Mouse (Mus musculus): ENCODE results near the gene Exoc6.
A peak's percentile ranks its signal among the peaks of the same experiment; 100 is the strongest.

Gene Exoc6

DNA sequence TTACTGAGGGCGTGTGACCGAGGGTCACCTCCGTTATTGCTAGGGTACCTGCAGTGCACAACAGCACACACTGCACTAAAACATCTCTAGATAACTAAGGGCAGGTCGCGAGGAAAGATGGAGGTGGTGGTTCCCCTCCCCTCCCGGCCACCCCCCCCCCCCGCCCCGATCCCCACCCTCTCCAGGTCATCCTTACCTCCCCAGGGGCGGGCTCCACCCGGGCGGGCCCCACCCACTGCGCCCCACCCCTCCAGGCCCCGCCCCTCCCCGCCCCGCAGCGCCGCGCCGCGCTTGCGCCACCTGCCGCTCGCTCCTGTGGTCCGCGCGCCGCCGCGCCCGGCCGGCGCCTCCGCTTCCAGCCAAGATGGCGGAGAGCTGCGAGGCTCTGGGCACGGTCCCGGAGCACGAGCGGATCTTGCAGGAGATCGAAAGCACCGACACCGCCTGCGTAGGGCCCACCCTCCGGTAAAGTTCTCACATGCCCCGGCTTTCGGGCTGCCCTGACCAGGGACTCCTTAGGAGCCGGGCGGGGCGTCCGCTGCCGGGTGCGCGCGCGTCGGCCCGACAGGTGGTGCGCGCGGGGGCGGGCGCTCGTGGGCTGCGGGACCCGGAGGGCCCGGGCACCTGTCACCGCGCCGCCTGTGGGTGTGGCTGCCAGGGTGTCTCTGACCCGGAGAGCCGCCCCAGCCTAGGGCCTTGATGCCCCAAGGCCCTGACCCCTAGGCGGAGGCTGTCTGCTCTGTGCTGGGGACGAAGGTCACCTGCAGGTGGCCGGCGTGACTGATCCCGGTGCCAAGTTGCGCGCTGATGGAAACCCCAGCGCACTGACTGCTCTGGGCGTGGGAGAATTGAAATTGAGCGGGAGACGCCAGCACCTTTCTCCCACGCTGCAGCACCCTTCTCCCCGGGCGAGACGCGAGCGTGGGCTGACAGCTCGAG lies at the start of gene Exoc6:
Exoc6 (plus strand) TSS at position 318 of the 939 bp plus-strand sequence.
- peak; percentile 89 for DNase-seq (ENCODE audit: low read depth, low spot score)

DNA sequence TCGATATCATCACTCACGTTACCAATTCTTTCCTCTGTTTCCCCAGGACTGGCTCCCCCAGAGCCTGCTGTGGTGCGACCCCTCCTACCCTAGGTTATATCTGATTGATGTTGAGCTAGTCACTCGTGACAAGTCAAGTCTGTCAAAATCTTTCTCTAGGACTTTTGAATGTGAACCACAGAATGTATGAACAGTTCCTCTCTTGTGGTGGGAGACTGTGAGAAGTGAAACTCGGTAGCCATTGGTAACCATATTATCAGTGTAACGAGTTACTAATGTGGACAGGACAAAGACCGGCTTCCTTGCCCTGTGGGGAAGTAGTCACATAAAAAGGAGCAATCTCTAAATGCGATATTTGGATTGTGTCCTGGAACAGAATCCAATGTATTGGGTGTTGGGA lies 47.2 kb upstream of the Exoc6 start:
- no peak for DNase-seq (ENCODE audit: low read depth, low spot score)

DNA sequence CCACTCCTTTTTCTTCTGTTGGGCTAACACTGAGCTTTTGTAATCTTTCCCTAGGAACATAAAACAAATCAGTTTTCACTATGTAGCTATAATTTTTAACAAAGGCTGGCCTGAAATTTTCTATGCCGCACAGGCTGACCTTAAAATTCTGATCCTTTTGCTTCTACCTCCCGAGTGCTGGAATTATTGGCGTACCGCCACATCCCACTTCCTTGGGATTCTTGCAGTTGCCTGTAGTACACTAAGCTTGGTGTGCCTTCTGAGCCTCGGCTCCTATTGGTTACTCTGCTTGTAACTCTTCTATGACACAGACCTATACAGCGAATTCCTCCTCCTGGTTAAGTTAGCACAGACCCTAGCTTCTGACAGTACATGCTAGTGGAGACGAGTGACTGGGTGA lies 44.2 kb upstream of the Exoc6 start:
- DNase-seq (ENCODE audit: low read depth, low spot score) = no peak

DNA sequence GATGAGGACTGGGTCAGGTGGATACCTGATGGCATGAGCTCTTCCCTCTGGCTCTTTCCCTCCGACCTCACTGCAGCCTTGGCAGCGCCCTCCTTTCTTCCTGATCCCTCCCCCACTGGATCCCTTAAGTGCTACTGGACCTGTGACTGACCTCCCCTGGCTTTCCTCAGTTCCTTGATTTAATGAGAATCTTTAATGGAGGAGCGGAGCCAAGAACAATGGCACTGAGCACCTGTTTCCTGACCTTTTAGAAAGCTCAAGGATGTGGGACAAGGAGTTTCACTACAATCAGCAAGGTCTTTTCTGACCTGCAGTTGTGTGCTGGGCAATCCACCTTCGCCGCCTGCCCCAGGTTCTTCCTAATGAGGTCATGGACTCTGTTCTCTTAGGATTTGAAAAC lies 43.6 kb upstream of the Exoc6 start:
- no peak for DNase-seq (ENCODE audit: low read depth, low spot score)

DNA sequence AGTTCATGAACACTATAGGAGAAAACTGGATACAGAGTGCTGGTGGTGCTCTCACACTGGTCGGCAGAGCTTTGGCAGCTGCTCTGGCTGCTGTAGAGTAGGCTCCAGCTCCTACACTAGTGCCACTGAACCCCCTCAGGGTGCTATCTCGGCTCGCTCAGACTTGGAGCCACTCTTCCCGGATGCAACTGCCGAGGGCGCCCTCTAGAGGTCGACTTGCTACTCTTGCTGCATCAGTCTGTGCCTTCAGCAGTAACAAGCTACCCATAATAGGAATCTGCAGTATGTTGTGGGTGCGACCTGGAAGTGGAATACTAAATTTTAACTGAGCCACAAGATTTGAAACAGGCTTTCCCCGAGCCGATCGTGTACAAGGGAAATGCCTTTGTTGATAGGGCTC lies 40.5 kb upstream of the Exoc6 start:
- peak; percentile 96 for DNase-seq (ENCODE audit: low read depth, low spot score)

DNA sequence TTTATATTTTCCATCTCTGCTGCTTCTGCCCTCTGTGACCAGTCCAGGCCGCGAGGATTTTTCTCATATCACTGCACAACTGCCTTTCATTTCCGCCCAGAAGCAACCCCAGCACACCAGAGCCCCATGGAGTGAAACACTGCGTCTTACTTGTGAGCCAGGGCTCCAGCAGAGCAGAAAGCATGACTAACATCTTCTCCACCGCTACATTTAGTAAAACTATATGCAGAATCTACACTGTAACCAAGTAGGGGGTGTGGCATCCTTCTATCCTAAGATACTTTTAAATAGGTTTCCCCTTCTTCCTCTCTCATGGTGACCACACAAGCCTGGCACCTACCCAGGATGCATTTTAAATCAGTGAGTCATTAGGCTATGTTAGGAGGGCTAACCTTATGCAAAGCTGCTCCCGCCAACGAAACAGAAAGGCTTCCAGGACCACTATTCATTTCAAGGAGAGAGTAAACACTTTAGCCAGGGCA lies 35.4 kb upstream of the Exoc6 start:
- DNase-seq (ENCODE audit: low read depth, low spot score) = no peak

DNA sequence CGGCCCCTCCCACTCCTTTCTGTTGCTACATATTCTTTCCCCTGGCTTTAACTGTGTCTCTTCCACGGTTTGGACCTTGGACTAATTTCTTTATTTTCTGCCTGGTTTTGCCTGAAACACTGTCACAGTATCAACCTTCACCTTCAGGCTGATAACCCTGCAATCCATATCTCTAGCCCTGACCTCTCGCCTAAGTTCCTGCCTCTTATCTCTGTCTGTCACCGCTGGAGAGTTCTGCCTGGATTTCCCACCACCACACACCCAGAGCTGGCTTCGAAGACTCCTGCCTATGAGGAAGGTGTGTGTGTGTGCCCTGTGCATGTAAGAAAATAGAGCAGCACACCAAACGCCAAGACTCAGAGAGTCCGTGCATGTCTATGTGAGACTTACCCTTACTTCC lies 32.8 kb upstream of the Exoc6 start:
- no peak for DNase-seq (ENCODE audit: low read depth, low spot score)

DNA sequence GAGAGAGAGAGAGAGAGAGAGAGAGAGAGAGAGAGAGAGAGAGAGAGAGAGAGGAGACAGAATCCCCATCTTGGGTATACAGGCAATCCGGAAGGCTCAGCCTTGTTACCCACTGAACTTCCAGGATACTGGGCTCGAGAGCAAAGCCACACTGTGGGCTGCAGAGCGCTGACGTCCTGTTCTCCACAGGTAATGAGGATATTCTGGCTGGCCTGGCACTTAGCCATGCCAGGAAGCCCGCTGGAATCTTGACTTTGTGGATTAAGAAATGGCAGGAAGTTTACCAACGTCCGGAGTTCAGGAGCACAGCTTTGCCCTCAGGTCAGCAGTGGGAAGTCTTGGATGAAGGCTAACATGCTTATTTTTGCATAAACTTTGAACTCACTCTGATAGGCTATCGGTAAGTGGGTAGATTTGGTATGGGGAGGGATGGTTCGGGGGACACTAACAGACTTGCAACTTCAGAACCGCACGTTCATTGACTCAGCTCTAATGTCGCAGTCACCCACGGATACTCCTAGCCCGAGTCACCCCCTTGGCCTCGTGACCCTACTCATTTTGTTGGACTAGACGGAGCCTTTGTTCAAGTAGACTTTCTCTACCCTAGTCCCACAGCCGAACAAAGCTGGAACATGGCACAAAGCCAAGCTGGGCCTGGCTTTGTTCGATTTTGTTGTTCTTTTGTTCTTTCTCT lies 29.3 kb upstream of the Exoc6 start:
- DNase-seq (ENCODE audit: low read depth, low spot score) = no peak

DNA sequence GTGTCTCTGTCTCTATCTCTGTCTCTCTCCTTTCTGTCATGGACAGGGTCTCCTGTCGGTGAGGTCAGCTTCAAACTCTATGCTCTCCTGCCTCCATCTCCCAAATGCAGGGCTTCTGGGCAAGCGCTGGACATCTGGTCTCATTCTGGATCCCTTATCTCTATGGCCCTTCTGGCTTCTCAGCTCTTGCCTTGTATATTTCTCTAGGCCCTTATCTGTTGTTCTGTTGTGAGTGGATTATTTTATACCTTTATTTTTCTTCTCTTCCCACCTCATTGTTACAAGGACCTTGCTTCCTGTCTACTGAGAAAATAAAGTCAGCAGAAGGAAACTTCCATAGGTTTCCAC lies 28.8 kb upstream of the Exoc6 start:
- no peak for DNase-seq (ENCODE audit: low read depth, low spot score)

DNA sequence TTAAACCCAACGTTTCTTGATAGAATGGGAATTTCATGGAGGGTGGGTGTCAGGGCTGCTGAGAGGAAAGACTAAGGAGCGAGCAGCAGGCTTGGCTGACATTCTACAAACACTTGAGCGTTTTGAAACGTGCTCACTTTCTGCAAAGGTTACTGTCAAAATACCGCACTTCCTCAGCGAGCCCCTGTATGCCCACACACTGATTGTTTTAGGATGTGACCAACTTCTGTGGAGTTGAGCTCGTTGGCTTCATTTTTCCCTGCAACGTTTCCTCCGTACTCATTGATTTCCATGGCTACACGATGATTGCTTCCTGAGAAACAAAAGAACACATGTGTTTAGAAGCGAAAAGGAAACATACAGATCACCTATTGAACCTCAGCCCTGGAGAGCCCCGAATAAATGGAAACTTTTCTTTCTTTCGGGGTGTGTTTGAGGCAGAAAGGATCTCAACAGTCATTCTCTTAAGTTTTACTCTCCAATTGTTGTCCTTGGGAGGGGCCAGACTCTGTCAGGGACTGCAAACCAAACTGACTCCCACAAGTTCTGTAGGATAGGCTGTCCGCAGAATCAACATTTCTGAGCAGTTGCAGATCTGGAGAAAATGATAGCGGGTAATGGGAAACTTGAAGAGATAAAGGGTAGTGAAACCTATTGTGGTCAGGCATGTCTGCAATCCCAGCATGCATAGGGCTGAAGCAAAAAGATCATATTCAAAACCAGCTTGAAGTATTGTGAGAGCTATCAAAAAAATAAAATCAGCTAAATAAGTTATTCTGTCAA lies 26.7 kb upstream of the Exoc6 start:
- DNase-seq (ENCODE audit: low read depth, low spot score) = no peak

DNA sequence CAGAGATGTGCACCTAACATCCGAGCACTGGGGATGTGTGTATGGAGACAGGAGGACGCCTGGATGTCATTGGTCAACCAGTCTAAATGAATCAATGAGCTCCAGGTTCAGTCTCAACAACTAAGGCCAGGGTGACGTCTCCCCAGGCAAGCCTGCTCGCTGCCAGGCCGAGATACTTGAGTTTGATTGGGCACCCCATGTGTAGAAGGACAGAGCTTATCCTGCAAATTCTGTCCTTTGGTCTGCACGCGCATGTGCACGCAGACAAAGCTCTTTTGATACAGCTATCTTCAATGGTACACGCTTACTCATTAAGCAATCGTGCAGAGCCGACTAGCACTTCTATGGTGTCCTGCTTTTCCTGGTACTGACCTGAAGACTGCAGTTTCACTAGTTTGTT lies 24.3 kb upstream of the Exoc6 start:
- DNase-seq (ENCODE audit: low read depth, low spot score) = no peak

DNA sequence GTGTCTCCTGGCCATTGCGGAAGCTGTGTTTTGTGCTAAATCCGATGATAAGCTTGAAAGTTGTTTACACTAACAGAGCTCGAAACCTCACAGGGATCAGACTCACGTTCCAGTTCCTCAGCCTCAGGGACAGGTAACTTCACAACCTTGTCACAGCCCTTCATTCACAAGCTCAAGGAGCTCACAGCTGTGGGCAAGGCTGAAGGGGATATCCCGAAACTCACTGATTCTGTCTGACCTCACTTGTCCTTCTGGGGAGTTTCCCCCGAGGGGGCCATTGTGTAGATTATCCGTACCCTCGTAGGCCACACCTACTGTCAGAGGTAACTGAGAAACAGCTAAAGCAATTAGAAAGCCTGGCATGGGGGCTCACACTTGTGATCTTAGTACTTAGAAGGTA lies 23.4 kb upstream of the Exoc6 start:
- DNase-seq (ENCODE audit: low read depth, low spot score) = peak; percentile 19

DNA sequence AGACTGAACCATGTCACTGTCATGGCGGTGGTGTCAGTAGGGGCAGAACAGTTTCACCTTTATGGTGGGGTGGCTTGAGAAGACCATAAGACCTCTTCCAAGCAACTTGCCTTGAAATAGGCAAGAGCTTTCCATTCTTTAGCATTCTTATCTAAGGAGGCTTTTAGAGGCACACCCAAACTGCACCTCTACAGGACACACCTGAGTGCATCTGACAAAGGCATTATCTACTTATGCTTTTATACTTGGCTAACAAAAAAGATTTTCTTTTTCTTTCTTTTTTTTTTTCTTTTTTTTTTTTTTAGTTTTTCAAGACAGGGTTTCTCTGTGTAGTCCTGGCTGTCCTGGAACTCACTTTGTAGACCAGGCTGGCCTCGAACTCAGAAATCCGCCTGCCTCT lies 22.5 kb upstream of the Exoc6 start:
- DNase-seq (ENCODE audit: low read depth, low spot score) = peak; percentile 19

DNA sequence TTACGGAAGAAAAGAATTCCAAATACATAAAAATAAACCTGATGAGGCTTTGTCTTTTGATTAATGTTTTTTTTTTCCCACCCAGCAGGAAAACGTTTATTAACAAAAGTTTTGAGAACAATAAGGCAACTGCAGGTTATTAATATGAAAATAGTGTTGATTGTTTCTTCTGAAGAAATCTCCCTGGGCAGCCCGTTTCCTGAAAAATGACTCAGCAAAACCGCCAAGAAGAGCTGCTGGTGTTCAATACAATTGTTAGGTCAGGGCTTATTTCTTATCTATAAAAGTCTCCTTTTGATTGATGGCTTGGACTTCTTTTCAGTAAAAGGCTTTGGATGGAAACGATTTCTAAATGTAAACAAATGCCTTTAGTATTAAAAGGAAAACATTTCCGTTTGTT lies 21.6 kb upstream of the Exoc6 start:
- no peak for DNase-seq (ENCODE audit: low read depth, low spot score)

DNA sequence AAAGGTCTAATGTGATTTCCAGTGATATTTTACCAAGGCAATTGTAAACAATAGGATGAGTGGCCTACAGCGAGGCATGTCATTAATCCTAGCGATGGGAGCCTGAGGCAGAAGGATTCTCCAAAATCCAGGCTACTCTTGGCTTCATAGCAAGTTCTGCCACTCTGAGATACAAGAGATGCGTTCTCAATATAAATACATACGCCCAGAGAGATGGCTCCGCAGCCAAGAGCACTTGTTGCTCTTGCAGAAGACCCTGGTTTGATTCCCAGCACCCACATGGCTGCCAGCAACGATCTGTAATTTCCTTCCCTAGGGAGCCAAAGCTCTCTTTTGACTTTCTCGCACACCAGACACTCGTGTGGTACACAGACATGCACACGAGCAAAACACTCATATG lies 20.9 kb upstream of the Exoc6 start:
- DNase-seq (ENCODE audit: low read depth, low spot score) = no peak

DNA sequence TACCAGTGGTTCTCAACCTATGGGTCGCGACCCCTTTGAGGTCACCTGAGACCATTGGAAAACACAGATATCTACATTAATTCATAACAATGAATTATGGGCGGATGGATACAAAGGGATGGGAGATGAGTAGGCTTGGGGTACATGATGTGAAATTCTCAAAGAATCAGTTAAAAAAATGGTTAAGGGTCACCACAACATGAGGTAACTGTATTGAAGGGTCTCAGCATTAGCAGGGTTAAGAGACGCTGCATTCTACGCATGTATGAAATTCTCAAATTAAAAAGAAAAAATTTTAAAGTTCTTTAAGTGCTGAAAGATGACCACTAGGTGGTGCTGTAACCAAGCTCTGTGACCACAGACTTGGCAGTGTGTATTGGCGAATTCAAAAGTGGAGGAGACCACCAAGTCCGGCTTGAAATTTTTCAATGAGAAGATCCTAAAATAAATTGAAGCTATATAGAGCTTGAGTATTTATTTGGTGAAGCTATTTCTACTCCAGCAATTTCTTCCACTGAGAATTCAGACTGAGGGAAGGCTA lies 20.2 kb upstream of the Exoc6 start:
- DNase-seq (ENCODE audit: low read depth, low spot score) = peak; percentile 59

DNA sequence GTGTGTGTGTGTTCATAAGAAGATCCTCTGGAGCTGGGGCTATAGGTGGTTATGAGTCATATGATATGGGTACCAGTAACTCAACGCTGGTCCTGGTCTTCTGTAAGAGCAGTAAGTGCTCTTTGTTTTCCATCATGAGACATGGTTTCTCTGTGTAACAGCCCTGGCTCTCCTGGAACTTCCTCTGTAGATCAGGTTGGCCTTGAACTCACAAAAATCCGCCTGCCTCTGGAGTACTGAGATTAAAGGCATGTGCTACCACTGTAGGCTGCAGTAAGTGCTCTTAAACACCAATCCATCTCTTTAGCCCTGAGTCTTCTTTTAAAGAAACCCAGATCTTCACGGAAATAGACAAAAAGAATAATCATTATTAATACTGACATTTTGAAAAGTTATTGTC lies 19.6 kb upstream of the Exoc6 start:
- DNase-seq (ENCODE audit: low read depth, low spot score) = no peak

DNA sequence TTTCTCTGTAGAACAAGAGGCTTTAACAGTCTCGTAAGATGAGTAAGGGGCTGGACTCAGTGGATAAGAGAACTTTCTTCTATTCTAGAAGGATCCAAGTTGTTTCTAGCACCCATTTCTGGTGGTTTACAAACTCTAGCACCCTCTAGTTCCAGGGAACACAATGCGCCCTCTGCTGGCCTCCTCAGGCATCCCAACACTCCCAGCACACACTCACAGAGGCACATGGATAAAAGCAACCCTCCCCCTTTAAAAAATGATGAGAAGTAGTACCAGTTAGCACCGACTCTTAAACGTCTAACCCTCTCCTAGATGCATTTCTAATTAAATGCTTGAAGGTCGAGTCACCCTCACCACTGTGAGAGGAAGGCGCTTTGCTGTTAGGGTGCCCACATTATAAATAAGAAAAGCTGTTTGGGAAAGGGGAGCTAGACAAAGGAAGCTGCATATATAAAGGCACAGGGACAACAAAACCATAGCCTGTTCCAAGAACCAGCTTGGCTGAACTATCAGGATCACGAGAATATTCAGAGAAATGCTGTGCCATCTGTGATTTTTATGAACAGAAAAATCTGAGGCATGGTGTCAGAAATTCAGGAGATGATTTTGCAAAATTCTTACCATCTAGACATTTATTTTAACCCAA lies 18.9 kb upstream of the Exoc6 start:
- DNase-seq (ENCODE audit: low read depth, low spot score) = peak; percentile 74

DNA sequence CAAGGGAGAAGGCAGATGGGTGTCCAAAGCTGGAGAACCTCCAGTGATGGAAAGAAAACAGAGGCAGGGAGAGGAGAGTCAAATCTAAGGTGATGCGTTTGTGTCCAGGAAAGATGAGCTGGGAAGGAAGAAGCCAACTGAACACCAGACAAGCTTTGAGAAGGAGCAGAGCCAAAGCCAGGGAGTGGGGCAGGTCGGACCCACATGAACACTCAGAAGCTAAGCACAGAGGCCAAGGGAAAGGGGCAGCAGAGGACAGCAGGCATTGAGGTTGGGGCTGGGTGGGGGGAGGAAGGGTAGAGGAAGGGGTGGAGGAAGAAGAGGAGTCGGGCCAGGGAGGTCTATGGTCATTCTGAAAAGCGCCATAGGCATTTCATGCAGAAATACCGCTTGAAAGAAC lies 17.0 kb upstream of the Exoc6 start:
- no peak for DNase-seq (ENCODE audit: low read depth, low spot score)

DNA sequence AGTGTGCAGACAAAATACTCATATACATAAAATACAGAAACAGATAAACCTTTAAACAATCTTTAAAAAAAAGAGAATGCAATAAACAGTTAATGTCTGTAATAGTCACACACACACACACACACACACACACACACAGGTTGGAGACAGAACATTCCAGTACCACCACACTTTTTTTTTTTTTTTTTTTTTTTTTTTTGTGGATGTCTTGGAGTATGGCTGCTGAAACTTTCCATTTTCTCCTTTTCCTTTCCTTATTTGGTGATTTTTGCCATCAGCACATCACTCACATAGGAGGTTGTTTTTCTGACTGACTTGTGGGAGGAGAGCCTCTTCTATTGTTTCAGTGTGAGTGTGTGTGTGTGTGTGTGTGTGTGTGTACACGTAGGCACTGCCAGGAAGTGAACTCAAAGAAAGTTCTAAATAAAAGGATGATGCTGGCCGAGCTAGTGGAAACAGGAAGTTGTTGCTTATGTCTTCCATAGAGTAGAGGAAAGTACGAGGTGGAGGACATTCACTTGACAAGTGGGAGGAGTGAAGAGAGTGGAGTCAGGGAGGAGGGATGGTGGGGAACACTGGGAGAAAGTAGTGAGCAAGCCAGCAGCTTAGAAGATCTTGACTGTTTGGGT lies 15.4 kb upstream of the Exoc6 start:
- no peak for DNase-seq (ENCODE audit: low read depth, low spot score)

DNA sequence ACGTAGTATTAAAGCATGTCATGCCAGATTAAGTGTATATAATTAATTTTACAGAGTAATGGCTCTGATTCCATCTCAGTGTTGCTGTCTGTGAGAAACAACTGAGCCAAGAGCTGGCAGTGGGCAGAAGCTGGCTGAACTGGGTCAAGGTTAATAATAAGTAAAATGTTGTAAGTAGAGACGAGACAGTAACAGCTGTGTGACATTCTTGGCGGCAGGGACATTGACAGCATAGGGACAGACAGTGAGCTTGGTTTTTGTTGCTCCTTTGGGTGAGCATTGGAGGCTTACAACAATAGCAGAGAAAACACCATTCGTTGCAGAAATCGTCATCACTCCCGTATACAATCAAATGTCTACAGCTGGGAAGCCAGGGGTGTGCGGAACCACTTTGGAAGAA lies 13.8 kb upstream of the Exoc6 start:
- DNase-seq (ENCODE audit: low read depth, low spot score) = no peak

All from ZHBTc4 (cell line).